Mouse (Mus musculus): ENCODE results near the gene Ogt.

DNA sequence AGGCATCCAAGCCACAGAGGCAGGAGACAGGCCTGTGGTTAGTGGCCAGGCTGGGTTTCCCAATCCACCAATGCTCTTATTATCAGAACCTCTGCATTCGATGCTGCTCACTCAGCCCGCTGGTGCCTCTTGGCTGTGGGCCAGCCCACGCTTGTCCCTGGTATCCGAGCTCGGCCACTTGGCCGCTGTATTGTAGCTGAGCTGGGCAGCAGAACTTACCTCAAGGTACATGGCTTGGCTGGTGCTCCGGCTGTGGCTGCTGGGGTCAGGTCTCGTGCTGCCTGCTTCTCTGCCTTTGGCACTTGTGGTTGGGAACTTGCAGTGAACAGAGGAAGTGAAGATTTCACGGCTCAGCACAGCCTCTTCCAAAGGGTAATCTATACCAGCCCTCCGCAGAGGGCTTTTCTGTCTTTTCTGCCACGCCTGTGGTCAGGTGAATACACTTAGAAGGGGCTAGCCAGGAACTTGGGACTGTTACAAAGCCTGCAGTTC lies 94.0 kb downstream of the Ogt start, which contains the start of gene Cxcr3:
- TF ChIP-seq POLR2A (IDR thresholded peaks at IDR 0.05; ENCODE audit: borderline replicate concordance, control insufficient read depth, low read depth, low read length) (0 out of 2 replicates have a peak, but pooled peaks have one; percentile 14), CTCF (IDR thresholded peaks at IDR 0.05; ENCODE audit: control insufficient read depth, insufficient read depth, low read length) (no peak)
